Mouse (Mus musculus) CH12.LX (cell line): ENCODE measurements around the gene Onecut3. TPM values are rescaled to one million over a fixed set of nuclear protein-coding genes. Genes with fewer than 3 reads are reported as not detected.

Experiments used
- DNase-seq: peaks from one replicate; pipeline ENCODE4 v3.0.0-alpha.2; 2013; ENCODE audit errors: extremely low read depth
- H3K27ac ChIP-seq: 2 replicates; pipeline ENCODE4 v1.5.1; 2012; ENCODE audit warnings: low read depth, mild to moderate bottlenecking, control low read depth, moderate library complexity; ENCODE audit not compliant: insufficient read depth
- H3K27me3 ChIP-seq: replicated peaks from 2 replicates; pipeline ENCODE3; 2012; ENCODE audit warnings: inconsistent platforms
- H3K36me3 ChIP-seq, 2 experiments: replicated peaks in 1 of 2; 2 replicates each; pipeline versions ENCODE3 to v1.6.1; 2012; ENCODE audit warnings: inconsistent platforms in 1 of 2, low read length in 1 of 2, mild to moderate bottlenecking in 1 of 2, mixed read lengths in 1 of 2, moderate library complexity in 1 of 2; ENCODE audit not compliant: control insufficient read depth in 1 of 2, insufficient read depth in 1 of 2
- H3K4me1 ChIP-seq, 2 experiments: 2 replicates each; pipeline ENCODE4 v1.6.1; 2012; ENCODE audit warnings: inconsistent platforms in 1 of 2, moderate library complexity in 1 of 2; ENCODE audit not compliant: insufficient read depth in 2 of 2, control insufficient read depth in 1 of 2
- H3K4me2 ChIP-seq: 2 replicates; pipeline ENCODE4 v1.6.1; 2012; ENCODE audit warnings: low read depth, mild to moderate bottlenecking, control low read depth; ENCODE audit not compliant: poor library complexity, insufficient read depth, severe bottlenecking
- H3K4me3 ChIP-seq, 3 experiments: fragments of 150-350 bp in 1 of 3; sonication (generic) in 1 of 3; replicated peaks in 1 of 3; 2 replicates each; pipeline versions ENCODE3 to v1.5.1; 2011 to 2012; ENCODE audit warnings: low read depth in 2 of 3, low read length in 2 of 3, mild to moderate bottlenecking in 2 of 3, moderate library complexity in 2 of 3, control low read depth in 1 of 3, improper control_type of control experiment in 1 of 3, inconsistent platforms in 1 of 3, mixed read lengths in 1 of 3; ENCODE audit not compliant: poor library complexity in 1 of 3
- H3K79me2 ChIP-seq: replicated peaks from 2 replicates; pipeline ENCODE4 v1.6.1; 2012; ENCODE audit warnings: mild to moderate bottlenecking, moderate library complexity; ENCODE audit not compliant: control insufficient read depth, poor library complexity, insufficient read depth, severe bottlenecking; ENCODE audit errors: extremely low read depth
- H3K9ac ChIP-seq: 2 replicates; pipeline ENCODE4 v1.6.1; 2012; ENCODE audit warnings: low read depth, mild to moderate bottlenecking, control low read depth, moderate library complexity; ENCODE audit not compliant: insufficient read depth
- H3K9me3 ChIP-seq: replicated peaks from 2 replicates; pipeline ENCODE3; 2012; ENCODE audit warnings: low read length, inconsistent platforms, mixed read lengths
- CHD1 ChIP-seq: IDR thresholded peaks from 2 replicates; pipeline ENCODE4 v1.6.1; 2012; ENCODE audit warnings: low read depth, low read length, improper control_type of control experiment, inconsistent platforms
- CHD2 ChIP-seq: IDR thresholded peaks from 2 replicates; pipeline ENCODE4 v1.6.1; 2011; ENCODE audit warnings: low read length, improper control_type of control experiment
- CTCF ChIP-seq, 2 experiments: IDR thresholded peaks in 1 of 2; conservative IDR thresholded peaks in 1 of 2; 2 replicates each; pipeline ENCODE4 v1.5.1; 2011 to 2012; ENCODE audit warnings: low read depth in 2 of 2, low read length in 2 of 2, improper control_type of control experiment in 1 of 2, inconsistent platforms in 1 of 2, mild to moderate bottlenecking in 1 of 2, moderate library complexity in 1 of 2
- ETS1 ChIP-seq: conservative IDR thresholded peaks from 2 replicates; pipeline ENCODE4 v1.6.1; 2012; ENCODE audit warnings: low read depth, mild to moderate bottlenecking, inconsistent platforms, low read length, improper control_type of control experiment, moderate library complexity
- GABPA ChIP-seq: IDR thresholded peaks from 2 replicates; pipeline ENCODE4 v1.6.1; 2012; ENCODE audit warnings: low read depth, low read length, improper control_type of control experiment, inconsistent platforms; ENCODE audit not compliant: insufficient replicate concordance
- HCFC1 ChIP-seq: IDR thresholded peaks from 2 replicates; pipeline ENCODE4 v1.6.1; 2012; ENCODE audit warnings: low read depth, mild to moderate bottlenecking, inconsistent platforms, low read length, improper control_type of control experiment
- JUN ChIP-seq: IDR thresholded peaks from 2 replicates; pipeline ENCODE4 v1.6.1; 2011; ENCODE audit warnings: low read depth, mild to moderate bottlenecking, low read length, improper control_type of control experiment, moderate library complexity; ENCODE audit not compliant: insufficient read depth
- KAT2A ChIP-seq: IDR thresholded peaks from 2 replicates; pipeline ENCODE4 v1.6.1; 2012; ENCODE audit warnings: low read length, improper control_type of control experiment, inconsistent platforms; ENCODE audit not compliant: insufficient replicate concordance
- MEF2A ChIP-seq: IDR thresholded peaks from 2 replicates; pipeline ENCODE4 v1.6.1; 2014; ENCODE audit warnings: low read depth, mild to moderate bottlenecking, inconsistent platforms, low read length, improper control_type of control experiment, borderline replicate concordance
- MXI1 ChIP-seq: IDR thresholded peaks from 2 replicates; pipeline ENCODE4 v1.6.1; 2011; ENCODE audit warnings: mild to moderate bottlenecking, low read depth, low read length, improper control_type of control experiment
- PAX5 ChIP-seq: IDR thresholded peaks from 2 replicates; pipeline ENCODE4 v1.6.1; 2012; ENCODE audit warnings: low read length, inconsistent platforms, mixed read lengths
- POLR2A ChIP-seq: IDR thresholded peaks from 2 replicates; pipeline ENCODE4 v1.6.1; 2011; ENCODE audit warnings: low read depth, mild to moderate bottlenecking, improper control_type of control experiment, low read length
- POLR2AphosphoS2 ChIP-seq: IDR thresholded peaks from 2 replicates; pipeline ENCODE4 v1.6.1; 2011; ENCODE audit warnings: low read depth, low read length, improper control_type of control experiment
- RAD21 ChIP-seq: IDR thresholded peaks from 2 replicates; pipeline ENCODE4 v1.6.1; 2011; ENCODE audit warnings: low read depth, mild to moderate bottlenecking, low read length, improper control_type of control experiment, moderate library complexity
- SIN3A ChIP-seq: IDR thresholded peaks from 2 replicates; pipeline ENCODE4 v1.6.1; 2012; ENCODE audit warnings: low read length, improper control_type of control experiment, inconsistent platforms
- TBP ChIP-seq: conservative IDR thresholded peaks from 2 replicates; pipeline ENCODE4 v1.6.1; 2011; ENCODE audit warnings: low read depth, low read length, improper control_type of control experiment
- UBTF ChIP-seq: IDR thresholded peaks from 2 replicates; pipeline ENCODE4 v1.6.1; 2012; ENCODE audit warnings: low read depth, mild to moderate bottlenecking, inconsistent platforms, low read length, improper control_type of control experiment, moderate library complexity
- USF1 ChIP-seq: IDR thresholded peaks from 2 replicates; pipeline ENCODE4 v1.6.1; 2014; ENCODE audit warnings: low read depth, mild to moderate bottlenecking, inconsistent platforms, low read length, improper control_type of control experiment
- USF2 ChIP-seq: conservative IDR thresholded peaks from 2 replicates; pipeline ENCODE4 v1.6.1; 2011; ENCODE audit warnings: low read depth, low read length, improper control_type of control experiment
- ZC3H11A ChIP-seq: IDR thresholded peaks from 2 replicates; pipeline ENCODE4 v1.6.1; 2012; ENCODE audit warnings: low read depth, mild to moderate bottlenecking, inconsistent platforms, low read length, improper control_type of control experiment
- ZMIZ1 ChIP-seq: IDR thresholded peaks from 2 replicates; pipeline ENCODE4 v1.6.1; 2012; ENCODE audit warnings: low read depth, mild to moderate bottlenecking, inconsistent platforms, low read length, improper control_type of control experiment
- ZNF384 ChIP-seq: IDR thresholded peaks from 2 replicates; pipeline ENCODE4 v1.6.1; 2012; ENCODE audit warnings: low read depth, low read length, improper control_type of control experiment, inconsistent platforms
- dilution Hi-C: fragments of 300-500 bp; cut with MboI; formaldehyde crosslinking; loops from 2 replicates; pipeline ENCODE4 v1.14.3; 2020; ENCODE audit warnings: low sequenced_read_pairs; ENCODE audit not compliant: extremely low pct_unique_long_range_greater_than_20kb, extremely low pct_ligation_motif_present
- in situ Hi-C: fragments of 300-500 bp; cut with MboI; formaldehyde crosslinking; loops from 3 replicates; pipeline ENCODE4 v1.14.3; 2019; ENCODE audit warnings: low sequenced_read_pairs, low pct_ligation_motif_present, low pct_unique_long_range_greater_than_20kb, mixed read lengths
- polyA plus RNA-seq: library from polyadenylated mRNA; unstranded; fragments of >175 nt; gene quantifications from 2 replicates; pipeline ENCODE4 v1.2.1, GENCODE M21; 2012; ENCODE audit warnings: low read depth; ENCODE audit not compliant: insufficient read length
- total RNA-seq, 2 experiments: library from RNA; depleted of rRNA; stranded (reverse); fragments of 300-350 nt in 1 of 2; fragments of >200 nt in 1 of 2; gene quantifications; 2 replicates each; pipeline ENCODE4 v1.2.3; 2012 to 2014

The Onecut3 gene
- total and polyA plus RNA-seq, 3 experiments, result not detected

- TF ChIP-seq POLR2A (no peak), ZMIZ1 (no peak), SIN3A (peak; percentile 81), TBP (0 out of 2 replicates have a peak, but pooled peaks have one; percentile 19), HCFC1 (peak; percentile 5; the same call in 1 of the 2 replicates), MXI1 (peak; percentile 95), ZC3H11A (peak; percentile 50), USF2 (peak; percentile 33; the same call in 1 of the 2 replicates), POLR2AphosphoS2 (no peak), CTCF (conservative IDR thresholded peaks at IDR 0.05 in 1 of 2, IDR thresholded peaks at IDR 0.05 in 1 of 2; ENCODE audit: low read depth in 2 of 2, low read length in 2 of 2) (peak; percentile 86 to 96), PAX5 (no peak), JUN (peak; percentile 50; the same call in 1 of the 2 replicates), ETS1 (peak; percentile 57), MEF2A (peak; percentile 57), KAT2A (no peak), UBTF (0 out of 2 replicates have a peak, but pooled peaks have one; percentile 46), GABPA (no peak)
Measured at GRCm38 (mm10) chr10:80509412-80510272, 15.0 kb downstream of the Onecut3 start (continued).

- Histone ChIP-seq H3K36me3 (no peaks in the 10 kb centered on the region), H3K27ac (no peak overlapping the region), H3K4me2 (peak overlapping the region; percentile 64), H3K9ac (no peak overlapping the region), H3K79me2 (no peaks in the 10 kb centered on the region), H3K4me3 (no peak overlapping the region), H3K4me1 (peaks cover 0 to 26% of the 10 kb centered on the region in 2 experiments; a peak in 2 of 4 replicates), H3K27me3 (peaks cover 79% of the 10 kb centered on the region), H3K9me3 (peaks cover 2% of the 10 kb centered on the region)
- dilution Hi-C loops, result no loop called here
- peak; percentile 23 for DNase-seq
- TF ChIP-seq CHD1, result no peak
- TF ChIP-seq ZNF384, result no peak
- no peak for TF ChIP-seq CHD2
- TF ChIP-seq TBP, result no peak
- no peak for TF ChIP-seq USF1
- no peak for TF ChIP-seq ZMIZ1
- no peak for TF ChIP-seq GABPA
- no peak for TF ChIP-seq MXI1
- no peak for TF ChIP-seq RAD21
- no peak for TF ChIP-seq POLR2A
- in situ Hi-C loops, result no loop called here
Measured at GRCm38 (mm10) chr10:80510273-80510660, 15.6 kb downstream of the Onecut3 start.
